Mouse (Mus musculus) CD4-positive, CD25-positive, alpha-beta regulatory T cell, adult 2 months (primary cell): ENCODE data around the gene Lmo3.

Experiments used
- DNase-seq: peaks from one replicate; pipeline ENCODE4 v3.0.0-alpha.2; 2012; ENCODE audit warnings: low read depth, low spot score

Lmo3 gene

DNA sequence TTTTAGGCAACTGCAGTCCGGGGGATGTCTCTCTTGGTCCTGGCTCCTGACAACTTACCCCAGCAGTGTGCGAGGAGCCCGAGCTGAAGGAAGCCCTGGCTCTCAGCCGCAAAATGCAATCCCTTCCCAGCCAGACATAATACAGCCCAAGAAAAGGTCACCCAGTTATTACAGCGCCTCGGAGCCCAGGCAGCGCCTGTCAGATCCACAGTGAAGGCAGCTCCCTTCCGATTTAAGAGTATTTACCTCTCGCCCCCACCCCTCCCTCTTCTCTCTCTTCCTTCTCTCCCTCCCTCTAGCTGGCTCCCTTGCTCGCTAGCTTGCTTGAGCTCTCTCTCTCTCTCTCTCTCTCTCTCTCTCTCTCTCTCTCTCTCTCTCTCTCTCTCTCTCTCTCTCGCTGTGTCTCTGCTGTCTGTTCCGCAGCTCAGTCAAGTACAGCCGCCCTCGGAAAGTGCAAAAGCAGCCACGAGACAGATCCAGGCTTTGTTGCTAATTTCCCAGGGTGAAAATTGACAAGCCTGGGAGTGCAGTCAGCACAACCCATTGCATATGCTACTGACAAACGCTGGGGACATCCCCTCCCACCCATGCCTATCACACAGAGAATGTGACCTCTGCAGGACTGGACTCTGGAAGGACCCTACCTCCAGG, 159.0 kb downstream of the Lmo3 start:
- no peak for DNase-seq

DNA sequence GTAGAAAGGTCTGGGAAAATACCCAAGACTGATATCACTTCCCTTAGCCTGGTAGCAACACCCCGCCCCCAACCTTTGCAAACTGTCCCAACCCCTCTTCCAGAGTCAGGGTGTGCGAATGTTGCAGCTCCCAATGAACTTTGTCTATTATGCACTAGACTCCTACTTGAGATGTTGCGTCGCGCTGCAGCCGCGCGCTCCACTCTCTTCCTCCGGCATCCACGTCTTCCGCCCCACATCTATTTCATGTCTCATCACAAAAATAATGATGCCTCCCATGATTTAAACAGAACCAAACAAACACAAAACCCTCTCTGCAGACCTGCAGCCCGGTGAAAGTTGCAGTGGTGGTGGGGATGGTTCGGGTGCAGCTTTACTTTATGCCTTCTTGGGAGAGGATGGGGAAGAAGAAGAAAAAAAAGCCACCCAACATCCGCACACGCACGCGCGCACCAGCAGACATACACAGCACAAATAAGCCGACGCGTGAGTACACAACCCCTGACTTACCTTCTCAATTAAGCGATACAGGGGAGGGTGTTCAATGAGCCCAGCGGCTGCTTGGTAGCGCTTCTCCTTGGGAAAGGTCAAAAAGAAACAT, 159.7 kb downstream of the Lmo3 start:
- DNase-seq: no peak

DNA sequence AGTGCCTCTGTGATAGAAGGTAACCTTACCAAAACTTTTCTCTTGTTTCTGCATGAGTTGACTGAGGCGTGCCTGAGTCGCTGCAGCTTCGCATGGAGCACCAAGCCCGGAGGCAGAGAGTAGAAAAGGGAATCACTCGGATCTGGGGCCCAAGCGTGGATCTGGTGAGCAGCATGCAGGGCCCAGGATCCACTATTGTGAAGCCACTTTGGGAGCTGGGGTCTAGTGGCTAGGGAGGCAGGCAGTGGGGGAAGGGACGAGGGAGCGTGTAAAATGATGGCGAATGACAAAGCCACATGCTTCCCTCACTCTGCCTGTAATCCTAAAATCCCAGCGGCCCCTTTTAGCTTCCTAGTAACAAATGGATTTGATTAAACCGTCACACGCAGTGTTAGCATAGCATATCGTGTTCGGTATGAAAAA, 160.6 kb downstream of the Lmo3 start:
- DNase-seq: no peak

DNA sequence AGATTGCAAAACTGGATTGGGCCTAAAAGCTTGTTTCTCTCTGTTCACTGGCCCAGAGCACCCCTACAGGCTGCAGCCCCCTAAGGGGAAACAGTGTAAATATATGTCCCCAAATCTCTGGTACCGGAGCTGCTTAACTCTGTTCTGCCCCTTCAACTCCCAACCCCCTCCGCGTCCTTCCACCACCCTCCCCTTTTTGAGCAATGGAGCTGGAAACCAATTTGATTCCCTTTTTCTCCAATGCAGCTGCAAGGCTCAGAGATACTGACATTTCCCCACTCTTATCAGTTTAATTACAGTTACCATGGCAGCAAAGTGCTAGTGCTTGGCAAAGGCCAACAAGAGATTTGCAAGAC, 161.3 kb downstream of the Lmo3 start:
- DNase-seq: no peak

DNA sequence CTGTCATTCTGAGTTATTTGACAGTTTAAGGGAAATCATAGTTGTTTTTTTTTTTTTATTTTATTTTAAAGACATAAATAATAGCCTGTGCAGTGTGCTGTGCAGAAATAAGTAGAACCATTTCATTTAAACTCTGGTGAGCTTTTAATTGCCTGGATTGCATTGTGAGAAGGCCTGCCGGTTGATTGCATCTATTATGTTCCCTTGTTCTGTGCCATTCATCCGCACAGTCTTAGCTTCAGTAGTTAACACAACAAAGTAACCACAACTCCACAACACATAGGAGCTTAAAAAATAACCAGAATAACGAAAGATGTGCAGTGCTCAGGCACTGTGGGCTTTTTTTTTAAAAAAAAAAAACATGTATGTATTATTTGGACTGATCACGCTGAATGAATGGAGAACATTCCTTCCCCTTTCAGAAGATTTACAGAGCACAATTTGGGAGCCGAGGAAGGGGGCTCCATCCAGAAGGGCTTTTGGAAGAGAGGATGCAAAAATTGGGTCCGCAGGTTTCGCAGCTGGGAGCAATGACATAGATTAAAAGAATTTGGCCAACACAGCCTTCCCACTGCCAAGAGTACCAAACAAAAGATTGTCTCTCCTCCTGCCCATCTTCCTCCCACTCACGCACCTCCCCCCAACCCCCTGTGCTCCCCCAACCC, 161.8 kb downstream of the Lmo3 start:
- no peak for DNase-seq

DNA sequence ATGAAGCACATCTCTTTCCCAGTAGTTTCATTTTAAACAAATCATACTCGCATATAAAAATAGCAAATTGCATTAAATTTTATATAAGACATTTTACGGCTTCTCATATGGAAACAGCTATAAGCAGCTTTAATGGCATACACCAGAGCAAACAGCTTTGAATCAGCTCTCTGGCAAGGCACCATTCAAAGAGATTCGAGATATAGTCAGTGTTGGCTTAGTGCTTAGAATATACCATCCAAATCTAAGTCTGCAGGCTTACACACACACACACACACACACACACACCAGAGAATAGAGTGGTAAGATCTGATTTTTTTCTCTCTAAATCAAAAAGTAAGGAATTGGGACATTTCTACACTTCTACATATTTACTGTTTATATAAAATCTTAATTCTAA, 169.7 kb downstream of the Lmo3 start:
- no peak for DNase-seq

DNA sequence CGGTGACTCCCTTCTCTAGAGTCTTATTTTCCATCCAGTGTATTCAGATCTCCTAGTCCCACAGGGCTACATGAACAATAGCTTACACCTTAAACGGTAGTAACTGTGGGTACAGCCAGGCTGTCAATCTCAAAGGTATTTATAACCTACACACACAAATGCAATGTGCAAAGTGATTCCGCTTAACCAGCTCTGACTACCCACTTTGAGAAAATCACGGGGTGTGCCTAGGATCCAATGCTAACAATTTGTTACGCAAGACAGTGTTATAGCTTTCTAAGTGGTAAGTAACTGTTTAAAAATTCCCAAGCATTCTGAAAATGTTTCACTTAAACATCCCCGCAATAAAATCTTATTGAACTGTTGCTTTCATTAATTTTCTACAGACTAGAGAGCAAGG, 179.7 kb downstream of the Lmo3 start:
- DNase-seq: no peak

DNA sequence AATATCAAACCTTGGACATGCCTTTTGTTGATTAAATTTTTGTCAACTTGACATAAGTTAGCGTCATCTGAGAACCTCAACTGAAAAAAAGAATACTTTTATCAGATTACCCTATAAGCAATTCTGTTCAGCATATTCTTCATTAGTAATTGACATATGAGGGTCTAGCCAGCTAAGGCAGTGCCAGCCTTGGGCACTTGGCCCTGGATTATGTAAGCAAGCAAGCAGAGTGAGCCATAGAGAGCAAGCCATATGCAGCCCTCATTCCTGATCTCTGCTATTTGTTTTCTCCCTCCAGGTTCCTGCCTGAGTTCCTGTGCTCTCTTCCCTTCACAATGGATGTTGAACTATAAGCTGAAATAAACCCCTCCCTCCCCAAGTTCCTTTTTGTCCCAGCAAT, 182.9 kb downstream of the Lmo3 start:
- DNase-seq: no peak

DNA sequence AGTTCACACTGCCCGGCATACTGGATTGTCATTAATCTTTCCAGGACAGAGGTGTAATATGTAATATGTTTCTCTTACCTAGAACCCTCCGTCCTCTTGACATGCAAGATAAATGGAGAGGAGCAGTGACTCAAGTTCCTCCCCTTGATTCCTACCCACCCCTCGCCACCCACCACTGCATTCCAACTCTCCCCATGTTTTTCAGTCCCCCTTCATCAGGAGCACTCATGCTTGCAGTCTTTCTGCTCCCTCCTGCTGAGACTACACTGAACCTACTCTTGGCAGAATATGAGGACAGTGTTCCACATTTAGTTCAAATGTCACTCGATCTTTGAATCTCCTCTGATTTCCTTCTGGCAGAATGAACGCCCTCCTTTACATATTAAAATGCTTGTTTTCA, 190.7 kb downstream of the Lmo3 start:
- no peak for DNase-seq

DNA sequence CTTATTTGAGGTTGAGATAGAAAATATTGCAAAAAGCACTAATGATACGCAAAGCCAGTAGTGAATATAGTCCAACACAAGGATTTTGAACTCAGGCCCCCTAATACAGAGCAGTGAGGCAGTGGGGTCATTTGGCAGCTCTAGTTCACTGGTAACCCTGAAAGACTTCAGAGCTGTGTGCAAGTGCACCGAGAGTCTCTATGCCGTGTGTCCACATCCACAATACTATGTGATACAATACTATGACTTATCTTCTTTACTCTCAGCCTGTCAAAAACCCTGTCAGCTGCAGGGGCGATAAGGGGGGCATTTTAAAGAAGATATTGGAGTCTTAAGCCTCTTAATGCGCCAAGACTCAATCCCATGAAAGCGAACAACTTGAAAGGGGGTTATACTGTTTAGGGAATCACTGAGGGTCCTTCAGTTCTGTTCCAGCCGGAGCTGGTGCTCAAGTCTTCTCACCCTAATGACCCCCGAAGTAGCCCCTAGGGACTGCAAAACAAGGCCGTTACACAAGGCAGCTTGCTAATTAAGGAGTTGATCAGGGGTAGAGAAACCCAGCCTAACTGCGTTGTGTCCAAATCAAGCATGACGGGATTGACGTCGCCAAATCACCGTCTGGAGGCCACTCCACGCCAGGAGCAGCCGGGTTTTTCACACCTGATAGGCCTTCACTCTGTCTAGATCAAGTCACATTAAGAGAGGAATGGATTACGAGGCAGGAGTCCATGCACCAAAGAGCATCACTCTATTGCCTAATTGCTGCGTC, 193.4 kb downstream of the Lmo3 start:
- DNase-seq: no peak

DNA sequence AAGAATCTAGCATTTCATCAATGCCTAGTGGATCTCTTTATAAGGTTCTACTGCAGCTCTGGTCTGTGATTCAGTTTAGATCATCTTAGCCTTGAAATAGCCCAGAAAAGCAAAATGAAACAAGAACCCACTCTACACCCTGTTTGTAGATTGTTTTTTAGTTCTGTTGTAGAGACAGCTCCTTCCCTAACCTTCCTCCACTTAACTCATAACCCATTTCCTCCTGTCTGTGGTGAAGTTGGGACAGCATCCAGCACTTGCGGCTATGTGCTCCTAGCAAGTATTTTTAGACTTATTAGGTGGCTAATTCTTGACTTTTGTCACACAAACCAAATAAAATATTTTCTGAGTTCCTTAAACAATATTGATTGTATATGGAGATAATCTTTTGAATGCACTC, 198.6 kb downstream of the Lmo3 start:
- no peak for DNase-seq

DNA sequence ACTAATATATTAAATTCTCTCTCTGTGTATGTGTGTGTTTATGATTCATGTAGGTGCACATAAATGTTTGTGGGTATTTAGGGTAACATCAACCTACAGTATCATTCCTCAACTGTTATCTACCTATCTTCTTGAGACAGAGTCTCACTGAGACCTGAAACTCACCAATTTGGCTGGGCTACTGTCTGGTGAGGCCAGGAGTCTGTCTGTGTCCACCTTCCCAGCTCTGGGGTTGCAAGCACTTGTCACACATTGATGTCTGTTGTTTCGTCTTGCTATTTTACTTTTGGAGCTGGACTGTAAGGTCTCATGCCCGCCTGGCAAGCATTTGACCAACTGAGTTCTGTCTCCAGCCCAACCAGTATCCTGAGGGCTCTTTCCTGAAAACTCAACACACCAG, 210.6 kb downstream of the Lmo3 start:
- DNase-seq: no peak

DNA sequence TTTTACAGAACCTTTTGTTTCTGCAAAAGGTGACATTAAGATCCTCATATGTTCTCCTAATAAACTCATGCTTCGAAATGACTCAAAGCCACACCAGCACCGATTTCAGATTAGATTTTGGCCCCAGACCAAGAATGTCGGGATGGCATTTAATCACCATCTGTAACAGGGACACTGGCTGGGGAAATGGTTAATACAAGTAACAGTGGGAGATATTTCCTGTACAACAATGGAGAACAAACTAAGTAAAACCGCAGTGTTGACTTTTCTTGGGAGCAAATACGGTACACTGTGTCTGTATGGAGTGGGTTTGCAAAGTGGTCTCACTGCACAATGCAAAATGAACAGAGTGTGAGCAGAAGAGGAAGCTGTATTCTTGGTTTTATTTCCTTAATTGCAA, 217.7 kb downstream of the Lmo3 start:
- no peak for DNase-seq

DNA sequence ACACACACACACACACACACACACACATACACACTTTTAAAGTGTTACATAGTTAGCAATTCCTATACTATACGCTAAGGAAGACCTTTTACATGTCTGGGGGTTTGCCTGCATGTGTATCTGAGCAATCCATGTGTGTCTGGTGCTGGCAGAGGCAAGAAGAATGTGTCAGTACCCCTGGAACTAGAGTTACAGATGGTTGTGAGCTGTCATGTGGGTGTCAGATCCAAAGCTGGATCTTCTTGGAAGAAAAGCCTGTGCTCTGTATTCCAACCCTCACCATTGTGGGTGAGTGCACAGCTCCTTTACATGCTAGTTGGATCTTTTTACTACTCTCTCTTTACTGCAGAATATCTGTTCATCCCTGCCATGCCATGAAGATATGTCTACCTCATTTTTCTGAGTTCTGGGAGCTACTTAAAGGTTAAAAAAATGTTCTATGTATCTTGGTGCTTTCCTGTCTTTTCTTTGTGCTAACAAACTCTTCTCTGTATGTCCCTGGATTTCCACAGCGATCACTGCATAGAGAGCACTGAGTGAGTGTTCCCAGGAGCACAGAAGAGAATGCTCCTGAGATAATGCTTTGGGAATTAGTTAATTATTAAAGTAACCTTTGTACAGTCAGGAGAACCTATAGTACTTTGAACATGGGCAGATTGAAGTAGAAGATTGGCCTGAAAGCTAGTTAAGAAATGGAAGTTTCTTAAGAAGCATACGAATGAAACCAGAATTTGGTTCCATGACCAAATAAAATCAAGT, 231.0 kb downstream of the Lmo3 start:
- no peak for DNase-seq

DNA sequence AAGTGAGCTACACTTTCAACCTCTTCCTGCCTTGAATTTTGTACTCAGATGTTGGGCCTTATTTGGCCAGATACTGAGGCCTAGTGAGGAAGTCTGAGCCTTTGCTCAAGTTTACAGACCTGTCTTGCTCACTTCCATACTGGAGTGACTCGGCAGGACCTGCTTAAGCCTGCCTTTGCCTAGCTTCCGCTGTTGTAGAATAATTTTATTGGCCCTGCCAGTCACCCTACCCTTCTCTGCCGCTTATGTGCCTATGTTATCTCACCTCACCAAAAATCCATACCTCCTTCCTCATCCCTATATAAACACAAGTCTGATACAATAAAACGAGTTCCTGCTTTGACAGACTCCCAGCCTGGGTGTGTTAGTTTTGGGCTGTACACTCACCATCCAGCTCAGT, 235.2 kb downstream of the Lmo3 start:
- no peak for DNase-seq

DNA sequence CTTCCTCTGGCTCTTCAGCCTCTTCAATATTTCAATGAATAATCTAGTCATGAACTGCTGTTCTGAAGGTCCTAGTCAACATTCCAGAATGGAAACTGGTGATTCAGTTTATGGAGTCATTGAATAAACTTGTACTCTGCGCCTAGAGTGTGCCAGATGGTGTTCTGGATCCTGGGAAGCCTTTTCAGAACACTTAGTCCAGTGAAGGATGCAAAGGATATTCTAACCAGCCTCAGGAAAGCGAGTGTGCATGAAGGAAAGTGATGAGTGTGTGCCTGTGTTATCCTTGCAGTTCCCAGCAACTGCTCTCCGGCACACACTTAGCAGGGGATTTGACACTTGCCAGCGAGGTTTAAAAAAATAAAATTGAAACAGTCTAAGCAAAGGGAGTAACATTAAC, 245.9 kb downstream of the Lmo3 start:
- DNase-seq: no peak

DNA sequence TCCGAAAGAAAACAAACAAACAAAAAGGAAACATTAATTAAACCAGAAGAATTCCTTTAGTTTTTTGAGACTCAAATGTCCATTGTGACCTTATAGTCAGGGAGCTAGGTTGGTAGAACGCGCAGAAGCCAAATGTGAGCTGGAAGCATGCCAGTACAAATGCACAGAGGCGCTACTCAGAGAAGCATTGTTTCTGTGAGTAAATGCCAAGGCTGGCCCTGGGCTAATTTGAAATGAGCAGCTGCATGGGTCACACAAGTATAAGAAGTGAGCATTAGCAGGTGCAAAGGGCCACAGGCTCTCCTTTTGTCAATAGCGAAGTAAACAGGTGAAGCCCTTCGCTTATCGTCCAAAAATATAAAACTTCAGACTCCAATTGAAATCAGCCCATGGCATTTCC, 247.8 kb downstream of the Lmo3 start:
- no peak for DNase-seq

DNA sequence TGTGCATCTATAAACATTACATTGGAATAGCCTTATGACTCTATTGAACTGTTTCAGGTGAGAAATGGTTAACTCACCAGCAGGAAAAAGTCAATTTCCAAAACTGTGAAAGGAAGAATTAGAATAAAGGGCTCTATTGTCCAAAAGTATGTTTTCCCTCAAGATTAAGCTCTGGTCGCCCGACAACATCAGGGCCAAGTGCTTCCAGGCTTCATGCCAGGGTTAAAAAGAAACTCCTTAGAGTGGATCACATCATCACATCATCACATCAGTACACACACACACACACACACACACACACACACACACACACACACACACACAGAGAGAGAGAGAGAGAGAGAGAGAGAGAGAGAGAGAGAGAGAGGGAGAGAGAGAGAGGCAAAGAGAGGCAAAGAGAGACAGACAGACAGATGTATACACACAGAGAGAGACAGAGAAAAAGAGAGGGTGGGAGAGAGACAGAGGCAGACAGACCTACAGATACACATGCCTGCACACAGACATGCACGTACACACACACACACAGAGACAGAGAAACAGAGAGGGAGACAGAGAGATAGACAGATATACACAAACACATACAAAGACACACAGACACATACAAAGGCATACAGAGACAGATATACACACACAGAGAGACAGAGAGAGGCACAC, 255.9 kb downstream of the Lmo3 start:
- DNase-seq: no peak

DNA sequence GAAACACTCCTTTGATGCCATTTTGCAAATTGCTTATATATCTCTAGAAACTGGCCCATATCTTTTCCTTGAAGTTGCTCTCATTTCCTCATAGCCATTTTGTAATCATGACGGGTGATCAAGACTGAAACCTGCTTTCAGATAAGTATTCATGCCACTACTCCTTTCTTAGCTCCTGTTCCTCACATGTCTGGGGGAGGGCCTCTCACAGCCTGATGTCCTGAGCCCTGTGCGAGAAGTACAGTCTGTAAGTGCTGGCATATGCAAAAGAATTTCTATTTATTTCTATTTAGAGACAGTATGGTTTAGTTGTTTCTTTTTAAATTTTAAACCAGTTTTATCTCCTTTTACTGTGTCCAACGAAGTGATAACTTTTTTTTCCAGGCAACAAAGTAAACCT, 256.6 kb downstream of the Lmo3 start:
- DNase-seq: no peak

DNA sequence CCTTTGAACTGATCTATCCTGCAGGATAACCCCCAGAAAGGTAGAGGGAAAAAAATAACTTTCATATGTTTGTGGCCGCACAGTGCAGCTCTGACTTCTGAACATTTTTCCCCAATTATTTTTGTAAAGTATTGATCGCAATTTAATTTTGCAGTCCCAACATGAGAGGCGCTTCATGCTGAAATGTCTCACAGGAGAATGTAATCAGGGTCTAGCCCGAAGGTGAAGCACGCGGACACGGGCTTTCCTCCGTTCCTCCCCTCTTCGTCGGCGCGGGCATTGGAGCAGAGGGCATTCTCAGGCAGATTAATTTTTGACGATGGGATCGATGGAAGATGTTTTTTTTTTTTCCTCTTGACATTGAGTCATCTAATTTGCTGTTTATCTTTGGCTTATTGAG, 258.4 kb downstream of the Lmo3 start:
- DNase-seq: no peak

DNA sequence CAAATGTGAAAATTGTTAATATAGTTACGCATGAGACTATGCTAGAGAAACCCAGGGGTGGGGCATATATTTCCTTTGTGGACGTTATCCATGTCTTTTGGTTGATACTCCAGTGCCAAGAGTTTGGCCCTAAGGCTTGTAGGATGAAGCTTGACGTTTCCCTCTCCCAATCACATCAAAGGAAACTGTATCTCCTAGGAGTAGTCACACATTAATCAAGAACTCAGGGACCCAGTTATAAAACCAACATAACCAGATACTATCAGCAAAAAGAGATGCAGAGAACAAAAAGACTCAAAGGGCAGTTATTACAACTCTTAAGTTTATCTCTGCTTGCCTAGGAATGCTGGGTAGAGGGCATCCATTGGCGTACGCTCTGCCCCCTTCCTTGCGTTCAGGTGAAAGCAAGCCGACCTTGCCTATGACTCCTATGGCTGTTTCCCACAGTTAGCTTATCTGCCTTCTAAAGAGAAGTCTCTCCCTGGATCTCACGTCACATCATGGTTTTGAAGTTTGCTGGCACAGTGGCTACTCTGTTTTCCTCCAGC, 261.5 kb downstream of the Lmo3 start:
- DNase-seq: no peak
